In genomic region chr19:36129213-36129612, GRCm38 (mm10) we compare ENCODE assay signal across 8 mouse cellular contexts. TPM values are rescaled to one million over a fixed set of nuclear protein-coding genes. Genes with fewer than 3 reads are reported as not detected.
DNase-seq lines count a peak whose midpoint lies in the region; ATAC-seq and TF ChIP-seq lines count a peak whose summit lies in the region.
"Had no signal": no experiment of that assay in that cellular context is flagged by ENCODE, and none has a peak within 500 bp of the region (broad histone marks: within the 10 kb centered on the region; RNA-seq: fewer than 3 reads in every experiment).

No protein-coding gene starts in this region.

- 15% methylated on average over 9 of the region's 9 CpGs for WGBS in intestine, postnatal 0 days
- WGBS in lung, embryonic 14.5 days, result 11% methylated on average over 9 of the region's 9 CpGs
- whole genome bisulfite sequencing in hindbrain, embryonic 16.5 days, result 64% methylated on average over 9 of the region's 9 CpGs
- 68% methylated on average over 9 of the region's 9 CpGs for WGBS in midbrain, postnatal 0 days

- no peak for TF ChIP-seq EP300 in ES-Bruce4 (IDR thresholded peaks at IDR 0.05; ENCODE audit: insufficient read depth, low read depth, low read length)

- no peaks in the 10 kb centered on the region; the same call in 1 of the 2 replicates for H3K9me3 ChIP-seq in ES-Bruce4 (replicated peaks; ENCODE audit: control insufficient read depth, insufficient read depth, low read length, poor library complexity, severe bottlenecking)
- H3K9me3 ChIP-seq in intestine, postnatal 0 days (ENCODE audit: control insufficient read depth), result no peaks in the 10 kb centered on the region
- H3K9me3 ChIP-seq in lung, embryonic 14.5 days (ENCODE audit: low read depth, low read length), result no peaks in the 10 kb centered on the region
- H3K9me3 ChIP-seq in hindbrain, embryonic 16.5 days (ENCODE audit: control insufficient read depth, low read length), result no peaks in the 10 kb centered on the region
- no peaks in the 10 kb centered on the region for H3K9me3 ChIP-seq in midbrain, postnatal 0 days (ENCODE audit: low read length)

- H3K4me2 ChIP-seq in intestine, postnatal 0 days (replicated peaks; ENCODE audit: low read depth), result peak overlapping the region; percentile 25
- H3K4me2 ChIP-seq in lung, embryonic 14.5 days, result peak overlapping the region; percentile 56
- H3K4me2 ChIP-seq in hindbrain, embryonic 16.5 days (ENCODE audit: low read length), result no peak overlapping the region
- no peak overlapping the region for H3K4me2 ChIP-seq in midbrain, postnatal 0 days (ENCODE audit: low read depth, low read length, poor library complexity, severe bottlenecking)

- DNase-seq in R1 (ENCODE audit: low read depth, low spot score), result peak; percentile 35
- peak; percentile 43 for DNase-seq in lung, embryonic 14.5 days
- no peak for DNase-seq in midbrain, postnatal 0 days (ENCODE audit: low spot score)
- DNase-seq in embryo, embryonic 11 days, result no peak

- H3K27me3 ChIP-seq in ES-Bruce4 (ENCODE audit: control insufficient read depth, insufficient read depth, low read length, poor library complexity, severe bottlenecking), result no peaks in the 10 kb centered on the region
- H3K27me3 ChIP-seq in intestine, postnatal 0 days (replicated peaks; ENCODE audit: control insufficient read depth, insufficient read depth, low read length), result no peaks in the 10 kb centered on the region
- H3K27me3 ChIP-seq in lung, embryonic 14.5 days (ENCODE audit: insufficient read depth, low read length), result no peaks in the 10 kb centered on the region
- H3K27me3 ChIP-seq in hindbrain, embryonic 16.5 days (replicated peaks; ENCODE audit: control insufficient read depth, insufficient read depth, low read length), result no peaks in the 10 kb centered on the region
- H3K27me3 ChIP-seq in midbrain, postnatal 0 days (ENCODE audit: insufficient read depth, low read length), result no peaks in the 10 kb centered on the region

- no peak overlapping the region for H3K27ac ChIP-seq in ES-Bruce4 (ENCODE audit: insufficient read depth, low read length)
- no peak overlapping the region for H3K27ac ChIP-seq in intestine, postnatal 0 days (ENCODE audit: low read depth, low read length)
- H3K27ac ChIP-seq in lung, embryonic 14.5 days (ENCODE audit: low read depth), result peak overlapping the region; percentile 77
- no peak overlapping the region for H3K27ac ChIP-seq in hindbrain, embryonic 16.5 days (ENCODE audit: low read depth, low read length)
- no peak overlapping the region for H3K27ac ChIP-seq in midbrain, postnatal 0 days (ENCODE audit: low read depth, low read length)

- TF ChIP-seq CTCF in ES-Bruce4 (IDR thresholded peaks at IDR 0.05; ENCODE audit: low read depth, low read length), result no peak
- TF ChIP-seq CTCF in intestine, postnatal 0 days (IDR thresholded peaks at IDR 0.05; ENCODE audit: low read depth), result no peak
- TF ChIP-seq CTCF in lung, embryonic 14.5 days (IDR thresholded peaks at IDR 0.05; ENCODE audit: low read depth), result no peak
- no peak for TF ChIP-seq CTCF in midbrain, postnatal 0 days (IDR thresholded peaks at IDR 0.05)

- no peaks in the 10 kb centered on the region for H3K36me3 ChIP-seq in ES-Bruce4 (ENCODE audit: control insufficient read depth, insufficient read depth, low read length, poor library complexity, severe bottlenecking)
- H3K36me3 ChIP-seq in intestine, postnatal 0 days (ENCODE audit: control insufficient read depth, insufficient read depth), result no peaks in the 10 kb centered on the region
- no peaks in the 10 kb centered on the region for H3K36me3 ChIP-seq in lung, embryonic 14.5 days (ENCODE audit: insufficient read depth)
- no peaks in the 10 kb centered on the region for H3K36me3 ChIP-seq in hindbrain, embryonic 16.5 days (ENCODE audit: control insufficient read depth, insufficient read depth, low read length)
- no peaks in the 10 kb centered on the region for H3K36me3 ChIP-seq in midbrain, postnatal 0 days (ENCODE audit: insufficient read depth, low read length)

- H3K9ac ChIP-seq in ES-Bruce4 (ENCODE audit: low read depth, poor library complexity, severe bottlenecking), result no peak overlapping the region
- H3K9ac ChIP-seq in intestine, postnatal 0 days (ENCODE audit: low read depth, low read length), result no peak overlapping the region
- 0 out of 2 replicates have a peak overlapping the region, but pooled peaks have one; percentile 4 for H3K9ac ChIP-seq in lung, embryonic 14.5 days
- no peak overlapping the region for H3K9ac ChIP-seq in hindbrain, embryonic 16.5 days (ENCODE audit: low read depth, low read length)
- no peak overlapping the region for H3K9ac ChIP-seq in midbrain, postnatal 0 days (replicated peaks; ENCODE audit: low read length, poor library complexity, severe bottlenecking)

- H3K4me1 ChIP-seq in ES-Bruce4 (ENCODE audit: control insufficient read depth, insufficient read depth, low read length), result no peaks in the 10 kb centered on the region
- no peaks in the 10 kb centered on the region for H3K4me1 ChIP-seq in intestine, postnatal 0 days (replicated peaks; ENCODE audit: control insufficient read depth, insufficient read depth, low read length)
- peaks cover 6% of the 10 kb centered on the region; the same call in 1 of the 2 replicates for H3K4me1 ChIP-seq in lung, embryonic 14.5 days (ENCODE audit: insufficient read depth)
- H3K4me1 ChIP-seq in hindbrain, embryonic 16.5 days (ENCODE audit: control insufficient read depth, insufficient read depth, low read depth, low read length), result no peaks in the 10 kb centered on the region
- H3K4me1 ChIP-seq in midbrain, postnatal 0 days (ENCODE audit: insufficient read depth, low read length), result no peaks in the 10 kb centered on the region

- H3K4me3 ChIP-seq in ES-Bruce4 (ENCODE audit: low read depth, low read length), result peak overlapping the region; percentile 15
- H3K4me3 ChIP-seq in intestine, postnatal 0 days (ENCODE audit: low read depth, low read length), result no peak overlapping the region
- H3K4me3 ChIP-seq in lung, embryonic 14.5 days (ENCODE audit: low read depth, low read length), result peak overlapping the region; percentile 17; the same call in 1 of the 2 replicates
- H3K4me3 ChIP-seq in hindbrain, embryonic 16.5 days (ENCODE audit: low read length), result no peak overlapping the region
- H3K4me3 ChIP-seq in midbrain, postnatal 0 days (ENCODE audit: low read depth, low read length), result no peak overlapping the region

- ATAC-seq in intestine, postnatal 0 days, result no peak
- ATAC-seq in lung, embryonic 14.5 days (ENCODE audit: insufficient read depth), result no peak
- no peak for ATAC-seq in hindbrain, embryonic 16.5 days
- no peak for ATAC-seq in midbrain, postnatal 0 days (ENCODE audit: low FRiP score)

- TF ChIP-seq POLR2A in ES-Bruce4 (IDR thresholded peaks at IDR 0.05; ENCODE audit: insufficient read depth, low read length), result no peak

RNA-seq across cellular contexts. Expression of gene Ankrd1, which starts 9.3 kb away (rescaled TPM):
- polyA plus RNA-seq in ES-Bruce4 (2011; ENCODE audit: insufficient read depth, insufficient read length, low read depth, missing spikeins), result 8.7 and 10.0 TPM in 2 replicates
- polyA plus RNA-seq in intestine, postnatal 0 days (2015; fragmentation: Nextera tagmentation; extraction: Ambion mirVana), result 0.18 and 0.52 TPM in 2 replicates
- 0.29 and 2.5 TPM in 2 replicates for polyA plus RNA-seq in lung, embryonic 14.5 days (2014; fragmentation: Nextera tagmentation; extraction: Ambion mirVana)
- polyA plus RNA-seq in hindbrain, embryonic 16.5 days (2015; fragmentation: Nextera tagmentation; extraction: Ambion mirVana), result 0.11 and 0.16 TPM in 2 replicates
- not detected in 2 replicates for total RNA-seq in midbrain, postnatal 0 days (2014; rRNA removed)
- polyA plus RNA-seq in midbrain, postnatal 0 days (2015; fragmentation: Nextera tagmentation; extraction: Ambion mirVana), result 0.11 TPM in 2 replicates
- total RNA-seq: left cerebral cortex, postnatal 25 days had no signal

RNA-seq across cellular contexts. Expression of gene Rpp30, which starts 45.7 kb away (rescaled TPM):
- polyA plus RNA-seq in ES-Bruce4 (2011; ENCODE audit: insufficient read depth, insufficient read length, low read depth, missing spikeins), result 72.5 and 73.9 TPM in 2 replicates
- polyA plus RNA-seq in intestine, postnatal 0 days (2015; fragmentation: Nextera tagmentation; extraction: Ambion mirVana), result 31.5 and 32.5 TPM in 2 replicates
- polyA plus RNA-seq in lung, embryonic 14.5 days (2014; fragmentation: Nextera tagmentation; extraction: Ambion mirVana), result 87.3 and 88.6 TPM in 2 replicates
- 63.7 and 64.2 TPM in 2 replicates for polyA plus RNA-seq in hindbrain, embryonic 16.5 days (2015; fragmentation: Nextera tagmentation; extraction: Ambion mirVana)
- total RNA-seq in midbrain, postnatal 0 days (2014; rRNA removed), result 19.0 and 27.3 TPM in 2 replicates
- 71.5 and 73.8 TPM in 2 replicates for polyA plus RNA-seq in midbrain, postnatal 0 days (2015; fragmentation: Nextera tagmentation; extraction: Ambion mirVana)

Comparison
In these comparisons a context has a peak if more than half of its experiments do, and no peak if none do; other contexts are left out.
1. H3K4me3 ChIP-seq: peak in ES-Bruce4 (single experiment) and lung, embryonic 14.5 days (single experiment); none in intestine, postnatal 0 days (single experiment), hindbrain, embryonic 16.5 days (single experiment) and midbrain, postnatal 0 days (single experiment).
2. DNase-seq: peak in R1 (single experiment) and lung, embryonic 14.5 days (single experiment); none in midbrain, postnatal 0 days (single experiment) and embryo, embryonic 11 days (single experiment).
3. H3K4me2 ChIP-seq: peak in intestine, postnatal 0 days (single experiment) and lung, embryonic 14.5 days (single experiment); none in hindbrain, embryonic 16.5 days (single experiment) and midbrain, postnatal 0 days (single experiment).